Mouse (Mus musculus): Measurements from ENCODE around the gene Gm4981.

- TF ChIP-seq POLR2A (IDR thresholded peaks at IDR 0.05; ENCODE audit: control insufficient read depth, extremely low read depth, insufficient read depth, low read length, poor library complexity) (no peak), CTCF (IDR thresholded peaks at IDR 0.05; ENCODE audit: borderline replicate concordance, control insufficient read depth, extremely low read depth, insufficient read depth, low read length, poor library complexity) (no peak)
These were observed 22.0 kb downstream of the Gm4981 start for GRCm38 (mm10) chr10:58214497-58214896.
